ENCODE assay signal across 10 mouse cellular contexts in genomic region chr15:79651481-79651880, GRCm38 (mm10). TPM values are rescaled to one million over a fixed set of nuclear protein-coding genes. Genes with fewer than 3 reads are reported as not detected.
DNase-seq lines count a peak whose midpoint lies in the region; ATAC-seq and TF ChIP-seq lines count a peak whose summit lies in the region.
"Had no signal": no experiment of that assay in that cellular context is flagged by ENCODE, and none has a peak within 500 bp of the region (broad histone marks: within the 10 kb centered on the region; RNA-seq: fewer than 3 reads in every experiment).

No protein-coding gene starts in this region.

- 80% methylated on average over 4 of the region's 4 CpGs for WGBS in forebrain, embryonic 15.5 days

- no peak for ATAC-seq in CD4-positive, CD25-positive, alpha-beta regulatory T cell, adult 4 months
- no peak for ATAC-seq in Patski
- ATAC-seq in forebrain, embryonic 15.5 days (replicated peaks) = no peak
- ATAC-seq: hindbrain, embryonic 16.5 days; midbrain, embryonic 13.5 days had no signal

- CTCF ChIA-PET in Patski (lab: Charles Lee) = interaction anchor here (1.2 to 1.9 kb wide), 2 partner anchors 12 to 22 kb away, joined by 3 to 6 read pairs; no protein-coding TSS in a partner anchor

- in situ Hi-C loops in Patski (cut with MboI; ENCODE audit: low pct_unique_long_range_greater_than_20kb) = no loop called here

- H3K4me3 ChIP-seq in layer of hippocampus, adult 2 months = no peak overlapping the region
- no peak overlapping the region for H3K4me3 ChIP-seq in forebrain, embryonic 15.5 days
- H3K4me3 ChIP-seq: midbrain, embryonic 13.5 days had no signal

- no peak overlapping the region for H3K27ac ChIP-seq in layer of hippocampus, adult 2 months
- H3K27ac ChIP-seq in forebrain, embryonic 15.5 days (replicated peaks) = no peak overlapping the region
- H3K27ac ChIP-seq: midbrain, embryonic 13.5 days had no signal

- H3K9me3 ChIP-seq in forebrain, embryonic 15.5 days = no peaks in the 10 kb centered on the region
- H3K9me3 ChIP-seq: midbrain, embryonic 13.5 days had no signal

- POLR2A ChIA-PET in Patski (lab: Charles Lee) = interaction anchor here (0.6 kb wide), 1 partner anchor 109 kb away, joined by 5 read pairs; no protein-coding TSS in a partner anchor

- DNase-seq in CD4-positive, CD25-positive, alpha-beta regulatory T cell, adult 2 months (ENCODE audit: low read depth, low spot score) = peak; percentile 64
- no peak for DNase-seq in layer of hippocampus, adult 2 months (ENCODE audit: low spot score in 2 of 2)
- DNase-seq in layer of hippocampus, adult 18-20 months (ENCODE audit: low spot score in 2 of 2) = no peak
- DNase-seq in Patski (ENCODE audit: low read depth, low spot score) (no peak), adipocyte (ENCODE audit: low spot score) (no peak)
- peak; percentile 59 for DNase-seq in naive thymus-derived CD4-positive, alpha-beta T cell, adult 2 months (ENCODE audit: low read depth)

- peaks cover under 1% of the 10 kb centered on the region; the same call in 1 of the 2 replicates for H3K4me1 ChIP-seq in forebrain, embryonic 15.5 days

- no peak overlapping the region for H3K4me2 ChIP-seq in forebrain, embryonic 15.5 days (replicated peaks)
- H3K4me2 ChIP-seq: midbrain, embryonic 13.5 days had no signal

- H3K27me3 ChIP-seq in Patski = no peaks in the 10 kb centered on the region
- no peaks in the 10 kb centered on the region for H3K27me3 ChIP-seq in forebrain, embryonic 15.5 days
- H3K27me3 ChIP-seq: midbrain, embryonic 13.5 days had no signal

- H3K9ac ChIP-seq in forebrain, embryonic 15.5 days (replicated peaks) = no peak overlapping the region
- H3K9ac ChIP-seq: midbrain, embryonic 13.5 days had no signal

- H3K36me3 ChIP-seq in forebrain, embryonic 15.5 days = peaks cover 24% of the 10 kb centered on the region

- TF ChIP-seq CTCF in layer of hippocampus, adult 2 months (conservative IDR thresholded peaks at IDR 0.05) = peak; percentile 73
- peak; percentile 77 for TF ChIP-seq CTCF in Patski (IDR thresholded peaks at IDR 0.05)

RNA-seq across cellular contexts. Expression of gene Fam227a, which starts 7.3 kb away (rescaled TPM):
- polyA plus RNA-seq in CD4-positive, CD25-positive, alpha-beta regulatory T cell, adult 4 months (2017; shearing (Covaris generic)) = under 1 TPM; 0.15 to 0.50 TPM
- 10 to 100 TPM; 12.3 to 13.1 TPM for total RNA-seq in layer of hippocampus, adult 2 months (2021)
- total RNA-seq in layer of hippocampus, adult 18-20 months (2021) = 1 to 10 TPM; 8.3 to 9.4 TPM
- 4.6 TPM for polyA plus RNA-seq in Patski (2021)
- 4.7 and 5.2 TPM in 2 replicates for polyA plus RNA-seq in forebrain, embryonic 15.5 days (2015; fragmentation: Nextera tagmentation; extraction: Ambion mirVana)

RNA-seq across cellular contexts. Expression of gene Cby1, which starts 7.5 kb away (rescaled TPM):
- 10 to 100 TPM; 16.1 to 16.3 TPM for polyA plus RNA-seq in CD4-positive, CD25-positive, alpha-beta regulatory T cell, adult 4 months (2017; shearing (Covaris generic))
- 10 to 100 TPM; 39.5 to 45.4 TPM for total RNA-seq in layer of hippocampus, adult 2 months (2021)
- 10 to 100 TPM; 46.2 to 46.9 TPM for total RNA-seq in layer of hippocampus, adult 18-20 months (2021)
- 46.0 TPM for polyA plus RNA-seq in Patski (2021)
- polyA plus RNA-seq in forebrain, embryonic 15.5 days (2015; fragmentation: Nextera tagmentation; extraction: Ambion mirVana) = 116 and 124 TPM in 2 replicates

RNA-seq across cellular contexts. Expression of gene Tomm22, which starts 19.2 kb away (rescaled TPM):
- 100 to 1,000 TPM; 183 to 185 TPM for polyA plus RNA-seq in CD4-positive, CD25-positive, alpha-beta regulatory T cell, adult 4 months (2017; shearing (Covaris generic))
- total RNA-seq in layer of hippocampus, adult 2 months (2021) = 100 to 1,000 TPM in 1 of 2 experiments, 10 to 100 TPM in 1; 99.9 to 105 TPM
- 10 to 100 TPM; 96.4 to 98.2 TPM for total RNA-seq in layer of hippocampus, adult 18-20 months (2021)
- polyA plus RNA-seq in Patski (2021) = 201 TPM
- 264 and 266 TPM in 2 replicates for polyA plus RNA-seq in forebrain, embryonic 15.5 days (2015; fragmentation: Nextera tagmentation; extraction: Ambion mirVana)

RNA-seq across cellular contexts. Expression of gene Josd1, which starts 36.2 kb away (rescaled TPM):
- 1 to 10 TPM; 4.2 to 6.8 TPM for polyA plus RNA-seq in CD4-positive, CD25-positive, alpha-beta regulatory T cell, adult 4 months (2017; shearing (Covaris generic))
- 10 to 100 TPM; 46.0 to 47.0 TPM for total RNA-seq in layer of hippocampus, adult 2 months (2021)
- total RNA-seq in layer of hippocampus, adult 18-20 months (2021) = 10 to 100 TPM; 49.4 TPM
- polyA plus RNA-seq in Patski (2021) = 43.4 TPM
- 23.3 and 26.8 TPM in 2 replicates for polyA plus RNA-seq in forebrain, embryonic 15.5 days (2015; fragmentation: Nextera tagmentation; extraction: Ambion mirVana)

RNA-seq across cellular contexts. Expression of gene Gtpbp1, which starts 39.2 kb away (rescaled TPM):
- polyA plus RNA-seq in CD4-positive, CD25-positive, alpha-beta regulatory T cell, adult 4 months (2017; shearing (Covaris generic)) = 10 to 100 TPM; 21.0 to 21.6 TPM
- total RNA-seq in layer of hippocampus, adult 2 months (2021) = 10 to 100 TPM; 52.4 to 59.1 TPM
- total RNA-seq in layer of hippocampus, adult 18-20 months (2021) = 10 to 100 TPM; 51.7 to 56.9 TPM
- polyA plus RNA-seq in Patski (2021) = 33.4 TPM
- 53.9 and 58.0 TPM in 2 replicates for polyA plus RNA-seq in forebrain, embryonic 15.5 days (2015; fragmentation: Nextera tagmentation; extraction: Ambion mirVana)

Comparison
In these comparisons a context has a peak if more than half of its experiments do, and no peak if none do; other contexts are left out.
1. DNase-seq: peak in CD4-positive, CD25-positive, alpha-beta regulatory T cell, adult 2 months (single experiment) and naive thymus-derived CD4-positive, alpha-beta T cell, adult 2 months (single experiment); none in layer of hippocampus, adult 2 months (0 of 2), layer of hippocampus, adult 18-20 months (0 of 2), Patski (single experiment) and adipocyte (single experiment).